Mouse (Mus musculus) limb, embryonic 14.5 days (tissue): Measurements from ENCODE around the gene Nthl1. TPM values are rescaled to one million over a fixed set of nuclear protein-coding genes. Genes with fewer than 3 reads are reported as not detected.

Experiments used
- ATAC-seq: fragments of 200-750 bp; cut with Nextera tagmentation; 2 replicates; pipeline ENCODE4 v1.8.0; 2017; ENCODE audit warnings: low read depth, moderate number of reproducible peaks, moderate TSS enrichment; ENCODE audit not compliant: low FRiP score
- DNase-seq: peaks from one replicate; pipeline ENCODE4 v3.0.0-alpha.2; 2015; ENCODE audit warnings: low spot score
- H3K27ac ChIP-seq: fragments of 300-500 bp; sonication (generic); replicated peaks from 2 replicates; pipeline ENCODE4 v1.5.1; 2014; ENCODE audit warnings: low read depth, mild to moderate bottlenecking, low read length, moderate library complexity, mixed read lengths
- H3K27me3 ChIP-seq: fragments of 300-500 bp; sonication (generic); 2 replicates; pipeline ENCODE4 v1.6.1; 2014; ENCODE audit warnings: low read length, mixed read lengths; ENCODE audit not compliant: control insufficient read depth, insufficient read depth
- H3K36me3 ChIP-seq: fragments of 300-500 bp; sonication (generic); 2 replicates; pipeline ENCODE4 v1.6.1; 2014; ENCODE audit warnings: mild to moderate bottlenecking, low read length, moderate library complexity, mixed read lengths; ENCODE audit not compliant: control insufficient read depth, insufficient read depth
- H3K4me1 ChIP-seq: fragments of 300-500 bp; sonication (generic); 2 replicates; pipeline ENCODE4 v1.6.1; 2014; ENCODE audit warnings: antibody characterized with exemption, low read length, mixed read lengths; ENCODE audit not compliant: control insufficient read depth, insufficient read depth
- H3K4me2 ChIP-seq: fragments of 300-500 bp; sonication (generic); replicated peaks from 2 replicates; pipeline ENCODE4 v1.6.1; 2014; ENCODE audit warnings: low read depth, mild to moderate bottlenecking, low read length, moderate library complexity; ENCODE audit not compliant: severe bottlenecking
- H3K4me3 ChIP-seq: fragments of 300-500 bp; sonication (generic); replicated peaks from 2 replicates; pipeline ENCODE4 v1.5.1; 2014; ENCODE audit warnings: low read length
- H3K9ac ChIP-seq: fragments of 300-500 bp; sonication (generic); 2 replicates; pipeline ENCODE4 v1.6.1; 2014; ENCODE audit warnings: mild to moderate bottlenecking, low read depth, low read length, moderate library complexity; ENCODE audit not compliant: severe bottlenecking
- H3K9me3 ChIP-seq: fragments of 300-500 bp; sonication (generic); 2 replicates; pipeline ENCODE4 v1.6.1; 2016; ENCODE audit warnings: low read length; ENCODE audit not compliant: control insufficient read depth
- POLR2A ChIP-seq: fragments of 200-500 bp; IDR thresholded peaks from 2 replicates; pipeline ENCODE4 v1.8.0; 2012; ENCODE audit warnings: inconsistent platforms, mild to moderate bottlenecking, moderate library complexity, borderline replicate concordance; ENCODE audit not compliant: insufficient read depth, insufficient read length; ENCODE audit errors: extremely low read depth
- WGBS: fragments of 180-500 bp; shearing (Covaris S2); extraction: QIAGEN DNeasy Blood & Tissue Kit; methylation state at CpG from one replicate; pipeline ENCODE4 v1.1.7; 2014; 5-methylcytosine and 5-hydroxymethylcytosine counted together
- polyA plus RNA-seq, 2 experiments: library from polyadenylated mRNA; depleted of rRNA in 1 of 2; stranded (reverse) in 1 of 2; unstranded in 1 of 2; fragments of >200 nt; fragmentation: Nextera tagmentation in 1 of 2; extraction: Ambion mirVana in 1 of 2; gene quantifications; 2 replicates each; pipeline versions ENCODE4 v1.2.1 to v1.2.3; 2012 to 2014

Nthl1 gene
- polyA plus RNA-seq, 2 experiments = 17.8 to 30.0 TPM

GRCm38 (mm10) chr17:24670246-24670844, 37.9 kb downstream of the Nthl1 start:
- H3K9ac ChIP-seq = peak overlapping the region; percentile 93
- no peak for TF ChIP-seq POLR2A
- H3K4me3 ChIP-seq = peak overlapping the region; percentile 94
- H3K9me3 ChIP-seq = no peaks in the 10 kb centered on the region
- peak overlapping the region; percentile 77 for H3K4me2 ChIP-seq
- ATAC-seq (no peak), DNase-seq (no peak)
- no peaks in the 10 kb centered on the region for H3K27me3 ChIP-seq
- peak overlapping the region; percentile 67; the same call in 1 of the 2 replicates for H3K27ac ChIP-seq
- H3K4me1 ChIP-seq = peaks cover 26% of the 10 kb centered on the region
- H3K36me3 ChIP-seq = no peaks in the 10 kb centered on the region
- WGBS = 8% methylated on average over 8 of the region's 8 CpGs

GRCm38 (mm10) chr17:24671346-24671745, 38.9 kb downstream of the Nthl1 start:
- Histone ChIP-seq H3K9me3 (no peaks in the 10 kb centered on the region), H3K36me3 (no peaks in the 10 kb centered on the region), H3K9ac (peak overlapping the region; percentile 93; the same call in 1 of the 2 replicates), H3K4me2 (peak overlapping the region; percentile 77; the same call in 1 of the 2 replicates), H3K27me3 (no peaks in the 10 kb centered on the region), H3K4me1 (peaks cover 26% of the 10 kb centered on the region), H3K27ac (no peak overlapping the region), H3K4me3 (0 out of 2 replicates have a peak overlapping the region, but pooled peaks have one; percentile 94)
- 61% methylated on average over 5 of the region's 5 CpGs for WGBS
- no peak for TF ChIP-seq POLR2A
- DNase-seq = no peak
- no peak for ATAC-seq

- Histone ChIP-seq H3K27ac (no peak overlapping the region), H3K36me3 (peaks cover 7% of the 10 kb centered on the region), H3K27me3 (no peaks in the 10 kb centered on the region), H3K9me3 (no peaks in the 10 kb centered on the region), H3K4me1 (peaks cover 26% of the 10 kb centered on the region), H3K4me2 (peak overlapping the region; percentile 16), H3K4me3 (no peak overlapping the region), H3K9ac (peak overlapping the region; percentile 28; the same call in 1 of the 2 replicates)
- TF ChIP-seq POLR2A = no peak
- 23% methylated on average over 5 of the region's 5 CpGs for WGBS
- ATAC-seq (no peak), DNase-seq (no peak)
These were observed 39.7 kb downstream of the Nthl1 start for GRCm38 (mm10) chr17:24672141-24672540.

GRCm38 (mm10) chr17:24674277-24674676, 41.8 kb downstream of the Nthl1 start:
- 85% methylated on average over 7 of the region's 7 CpGs for WGBS
- no peak overlapping the region for H3K4me2 ChIP-seq
- no peaks in the 10 kb centered on the region for H3K9me3 ChIP-seq
- no peak for TF ChIP-seq POLR2A
- no peak overlapping the region for H3K4me3 ChIP-seq
- H3K4me1 ChIP-seq = peaks cover 21% of the 10 kb centered on the region
- no peaks in the 10 kb centered on the region for H3K27me3 ChIP-seq
- H3K9ac ChIP-seq = no peak overlapping the region
- no peak overlapping the region for H3K27ac ChIP-seq
- ATAC-seq (no peak), DNase-seq (no peak)
- peaks cover 28% of the 10 kb centered on the region for H3K36me3 ChIP-seq

- no peaks in the 10 kb centered on the region for H3K27me3 ChIP-seq
- H3K4me2 ChIP-seq = no peak overlapping the region
- DNase-seq (peak; percentile 61), ATAC-seq (no peak)
- H3K9ac ChIP-seq = no peak overlapping the region
- WGBS = 74% methylated on average over 2 of the region's 2 CpGs
- no peak for TF ChIP-seq POLR2A
- peaks cover 47% of the 10 kb centered on the region for H3K36me3 ChIP-seq
- H3K27ac ChIP-seq = no peak overlapping the region
- peaks cover 12% of the 10 kb centered on the region for H3K4me1 ChIP-seq
- H3K4me3 ChIP-seq = no peak overlapping the region
- no peaks in the 10 kb centered on the region for H3K9me3 ChIP-seq
These were observed 43.7 kb downstream of the Nthl1 start for GRCm38 (mm10) chr17:24676187-24676586.
